Mouse (Mus musculus) embryonic facial prominence, embryonic 15.5 days (tissue): ENCODE data around the gene Mgat4b. TPM values are rescaled to one million over a fixed set of nuclear protein-coding genes. Genes with fewer than 3 reads are reported as not detected.

Source experiments
- ATAC-seq: fragments of 200-750 bp; cut with Nextera tagmentation; 2 replicates; pipeline ENCODE4 v1.8.0; 2017; ENCODE audit warnings: low read depth, moderate TSS enrichment; ENCODE audit not compliant: insufficient number of reproducible peaks, low FRiP score, low TSS enrichment
- H3K27ac ChIP-seq: fragments of 300-500 bp; sonication (generic); replicated peaks from 2 replicates; pipeline ENCODE4 v1.5.1; 2015; ENCODE audit warnings: mild to moderate bottlenecking, inconsistent platforms
- H3K27me3 ChIP-seq: fragments of 300-500 bp; sonication (generic); 2 replicates; pipeline ENCODE4 v1.6.1; 2015; ENCODE audit warnings: inconsistent platforms
- H3K36me3 ChIP-seq: fragments of 300-500 bp; sonication (generic); 2 replicates; pipeline ENCODE4 v1.6.1; 2015; ENCODE audit warnings: mild to moderate bottlenecking, inconsistent platforms
- H3K4me1 ChIP-seq: fragments of 300-500 bp; sonication (generic); 2 replicates; pipeline ENCODE4 v1.6.1; 2015; ENCODE audit warnings: inconsistent platforms
- H3K4me2 ChIP-seq: fragments of 300-500 bp; sonication (generic); replicated peaks from 2 replicates; pipeline ENCODE4 v1.6.1; 2015; ENCODE audit warnings: mild to moderate bottlenecking, inconsistent platforms
- H3K4me3 ChIP-seq: fragments of 300-500 bp; sonication (generic); replicated peaks from 2 replicates; pipeline ENCODE4 v1.5.1; 2015; ENCODE audit warnings: mild to moderate bottlenecking, inconsistent platforms
- H3K9ac ChIP-seq: fragments of 300-500 bp; sonication (generic); 2 replicates; pipeline ENCODE4 v1.6.1; 2015; ENCODE audit warnings: inconsistent platforms
- H3K9me3 ChIP-seq: fragments of 300-500 bp; sonication (generic); replicated peaks from 2 replicates; pipeline ENCODE4 v1.6.1; 2016; ENCODE audit warnings: inconsistent platforms
- WGBS: fragments of 180-500 bp; shearing (Covaris S2); methylation state at CpG from one replicate; pipeline ENCODE4 v1.1.7; 2015; 5-methylcytosine and 5-hydroxymethylcytosine counted together
- microRNA-seq: library from miRNA; unstranded; fragments of <30 nt; microRNA quantifications from one replicate; pipeline ENCODE4, GENCODE M21; 2016; ENCODE audit warnings: borderline number of aligned reads
- polyA plus RNA-seq: library from polyadenylated mRNA; unstranded; fragments of >200 nt; fragmentation: Nextera tagmentation; extraction: Ambion mirVana; gene quantifications from 2 replicates; pipeline ENCODE4 v1.2.1, GENCODE M21; 2015

Mgat4b gene
- polyA plus RNA-seq, 1 experiment from 2014 or later: 32.1 TPM

DNA sequence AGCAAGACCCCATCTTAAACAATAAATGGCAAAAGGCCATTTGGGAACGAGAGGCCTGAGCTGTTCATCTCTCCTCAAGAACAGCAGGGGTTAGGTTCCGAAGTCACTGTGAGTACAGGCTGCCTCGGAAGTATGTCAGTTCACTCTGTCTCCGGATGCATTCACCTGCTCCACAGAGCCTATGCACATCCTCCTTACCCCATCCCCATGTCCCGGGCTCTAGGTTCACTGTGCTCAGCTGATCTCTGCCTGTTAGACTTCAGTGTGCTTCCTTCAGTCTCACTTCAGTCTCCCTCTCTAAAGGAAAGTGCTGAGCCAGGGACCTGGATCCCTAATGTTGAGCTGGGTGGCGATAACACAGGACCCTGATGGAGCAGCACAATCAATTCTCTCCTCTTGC is 67.0 kb downstream of the Mgat4b start:
- 90% methylated on average over 6 of the region's 6 CpGs for WGBS
- 0 out of 2 replicates have a peak, but pooled peaks cover 10% of the 10 kb centered on the region for H3K36me3 ChIP-seq
- no peak for ATAC-seq

GRCm38 (mm10) chr11:50279005-50279404 is 68.3 kb downstream of the Mgat4b start:
- no peaks in the 10 kb centered on the region for H3K27me3 ChIP-seq
- H3K4me3 ChIP-seq: no peak overlapping the region
- peaks cover 14% of the 10 kb centered on the region; the same call in 1 of the 2 replicates for H3K4me1 ChIP-seq
- WGBS: 64% methylated on average over 4 of the region's 4 CpGs
- H3K36me3 ChIP-seq: 0 out of 2 replicates have a peak, but pooled peaks cover 10% of the 10 kb centered on the region
- no peaks in the 10 kb centered on the region for H3K9me3 ChIP-seq
- no peak overlapping the region for H3K9ac ChIP-seq
- ATAC-seq: no peak
- 0 out of 2 replicates have a peak overlapping the region, but pooled peaks have one; percentile 1 for H3K27ac ChIP-seq
- no peak overlapping the region for H3K4me2 ChIP-seq

More for the DNA sequence above, 67.0 kb downstream of the Mgat4b start:
- H3K27ac ChIP-seq: no peak overlapping the region
- no peak overlapping the region for H3K4me3 ChIP-seq
- H3K9me3 ChIP-seq: no peaks in the 10 kb centered on the region
- no peak overlapping the region for H3K9ac ChIP-seq
- H3K27me3 ChIP-seq: no peaks in the 10 kb centered on the region
- no peak overlapping the region for H3K4me2 ChIP-seq
- H3K4me1 ChIP-seq: peaks cover 14% of the 10 kb centered on the region; the same call in 1 of the 2 replicates

- Histone ChIP-seq H3K27me3 (no peaks in the 10 kb centered on the region), H3K27ac (no peak overlapping the region), H3K4me3 (no peak overlapping the region), H3K4me1 (peaks cover 13% of the 10 kb centered on the region; the same call in 1 of the 2 replicates), H3K9me3 (no peaks in the 10 kb centered on the region), H3K4me2 (no peak overlapping the region), H3K36me3 (0 out of 2 replicates have a peak, but pooled peaks cover 10% of the 10 kb centered on the region), H3K9ac (no peak overlapping the region)
- ATAC-seq: no peak
- 67% methylated on average over 1 of the region's 1 CpGs for WGBS
Observed at GRCm38 (mm10) chr11:50280053-50280452, 69.4 kb downstream of the Mgat4b start.

Small RNA genes lying within 50 kb of the gene (microRNA-seq; reads per million reads assigned to microRNA genes)
- gene Mir6919: not detected

Other genes starting within 250 kb of the Mgat4b start
- gene Rnf130, start 185.5 kb upstream of the Mgat4b start, polyA plus RNA-seq: 74.5 and 77.2 TPM in 2 replicates
- gene Tbc1d9b, start 79.5 kb upstream of the Mgat4b start, polyA plus RNA-seq: 46.6 TPM in 2 replicates
- gene Mrnip, start 36.4 kb upstream of the Mgat4b start, polyA plus RNA-seq: 19.3 and 19.7 TPM in 2 replicates
- gene Sqstm1, start 63 bp upstream of the Mgat4b start, polyA plus RNA-seq: 272 TPM in 2 replicates
- 2.5 and 4.0 TPM in 2 replicates for gene Ltc4s, start 27.7 kb downstream of the Mgat4b start, polyA plus RNA-seq
- 5.8 and 6.9 TPM in 2 replicates for gene Maml1, start 81.4 kb downstream of the Mgat4b start, polyA plus RNA-seq
- 284 and 286 TPM in 2 replicates for gene Canx, start 114.8 kb downstream of the Mgat4b start, polyA plus RNA-seq
- 0.24 and 0.25 TPM in 2 replicates for gene Cby3, start 143.6 kb downstream of the Mgat4b start, polyA plus RNA-seq
- 400 and 410 TPM in 2 replicates for gene Hnrnph1, start 166.1 kb downstream of the Mgat4b start, polyA plus RNA-seq
- gene Rufy1, start 220.2 kb downstream of the Mgat4b start, polyA plus RNA-seq: 27.0 and 28.3 TPM in 2 replicates